Mouse (Mus musculus): Measurements from ENCODE around the gene Chchd3.

GRCm38 (mm10) chr6:32874176-32874575 lies 185.9 kb downstream of the Chchd3 start:
- no peak for TF ChIP-seq CTCF (IDR thresholded peaks at IDR 0.05; ENCODE audit: borderline replicate concordance, extremely low read depth, insufficient read depth, insufficient read length)
- no peak for TF ChIP-seq POLR2A (IDR thresholded peaks at IDR 0.05; ENCODE audit: borderline replicate concordance, extremely low read depth, insufficient read depth, insufficient read length, poor library complexity, severe bottlenecking)

Measured in brain, embryonic 14.5 days (tissue).